Mouse (Mus musculus) embryonic facial prominence, embryonic 14.5 days (tissue): Measurements from ENCODE around the gene 3110082I17Rik. TPM values are rescaled to one million over a fixed set of nuclear protein-coding genes. Genes with fewer than 3 reads are reported as not detected.

Experiments used
- ATAC-seq: fragments of 200-750 bp; cut with Nextera tagmentation; 2 replicates; pipeline ENCODE4 v1.8.0; 2017; ENCODE audit warnings: low read depth, moderate number of reproducible peaks, moderate TSS enrichment
- DNase-seq: peaks from one replicate; pipeline ENCODE4 v3.0.0-alpha.2; 2015; ENCODE audit warnings: low spot score
- H3K27ac ChIP-seq: fragments of 300-500 bp; sonication (generic); replicated peaks from 2 replicates; pipeline ENCODE4 v1.5.1; 2014; ENCODE audit warnings: low read depth, mild to moderate bottlenecking, low read length, moderate library complexity
- H3K27me3 ChIP-seq: fragments of 300-500 bp; sonication (generic); replicated peaks from 2 replicates; pipeline ENCODE4 v1.6.1; 2014; ENCODE audit warnings: low read length; ENCODE audit not compliant: control insufficient read depth, insufficient read depth
- H3K36me3 ChIP-seq: fragments of 300-500 bp; sonication (generic); 2 replicates; pipeline ENCODE4 v1.6.1; 2014; ENCODE audit warnings: low read length, mixed read lengths; ENCODE audit not compliant: control insufficient read depth, insufficient read depth
- H3K4me1 ChIP-seq: fragments of 300-500 bp; sonication (generic); 2 replicates; pipeline ENCODE4 v1.6.1; 2014; ENCODE audit warnings: antibody characterized with exemption, low read length; ENCODE audit not compliant: control insufficient read depth, insufficient read depth
- H3K4me2 ChIP-seq: fragments of 300-500 bp; sonication (generic); 2 replicates; pipeline ENCODE4 v1.6.1; 2014; ENCODE audit warnings: low read depth, mild to moderate bottlenecking, low read length, moderate library complexity, mixed read lengths
- H3K4me3 ChIP-seq: fragments of 300-500 bp; sonication (generic); 2 replicates; pipeline ENCODE4 v1.5.1; 2014; ENCODE audit warnings: low read depth, mild to moderate bottlenecking, low read length
- H3K9ac ChIP-seq: fragments of 300-500 bp; sonication (generic); 2 replicates; pipeline ENCODE4 v1.6.1; 2014; ENCODE audit warnings: low read depth, mild to moderate bottlenecking, low read length, moderate library complexity, mixed read lengths
- H3K9me3 ChIP-seq: fragments of 300-500 bp; sonication (generic); 2 replicates; pipeline ENCODE4 v1.6.1; 2016; ENCODE audit warnings: low read length; ENCODE audit not compliant: control insufficient read depth
- WGBS: fragments of 180-500 bp; shearing (Covaris S2); extraction: QIAGEN DNeasy Blood & Tissue Kit; methylation state at CpG from one replicate; pipeline ENCODE4 v1.1.7; 2014; 5-methylcytosine and 5-hydroxymethylcytosine counted together
- polyA plus RNA-seq: library from polyadenylated mRNA; unstranded; fragments of >200 nt; fragmentation: Nextera tagmentation; extraction: Ambion mirVana; gene quantifications from 2 replicates; pipeline ENCODE4 v1.2.1, GENCODE M21; 2014

The 3110082I17Rik gene
- polyA plus RNA-seq, 1 experiment from 2014 or later: 24.7 TPM

DNA sequence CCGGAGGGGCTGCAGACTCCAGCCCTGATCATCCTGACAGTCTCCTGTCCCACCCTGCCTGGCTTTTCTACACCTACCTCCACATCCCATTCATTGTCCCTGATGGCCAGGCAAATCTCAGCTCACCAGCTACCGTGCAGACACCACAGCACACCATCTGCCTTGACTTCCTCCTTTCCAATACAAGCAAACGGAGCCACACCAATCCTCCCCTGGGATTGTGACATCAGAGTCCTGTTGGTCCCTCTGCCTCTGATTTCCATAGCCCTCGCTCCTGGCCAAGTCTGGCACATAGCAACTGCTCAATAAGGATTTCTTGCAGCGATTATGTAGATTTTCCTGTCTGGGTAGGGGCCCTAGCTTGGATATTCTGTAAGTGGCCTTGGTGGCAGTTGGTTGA, 109.2 kb downstream of the 3110082I17Rik start, which contains the start of gene Cox19:
Gene Cox19, minus strand, starts transcription at position 285 of the 400 bp plus-strand sequence.
- no peaks in the 10 kb centered on the region for H3K27me3 ChIP-seq
- no peaks in the 10 kb centered on the region for H3K36me3 ChIP-seq
- no peaks in the 10 kb centered on the region for H3K9me3 ChIP-seq
- peak within 1 kb of the TSS; percentile 35; the same call in 1 of the 2 replicates for H3K9ac ChIP-seq
- ATAC-seq: no peak; the same call in 1 of the 2 replicates
- H3K4me1 ChIP-seq: peaks cover 8% of the 10 kb centered on the region; the same call in 1 of the 2 replicates
- DNase-seq: peak; percentile 64
- no peak within 1 kb of the TSS for H3K4me3 ChIP-seq
- WGBS: 51% methylated on average over 5 of the region's 5 CpGs
- peak within 1 kb of the TSS; percentile 78 for H3K27ac ChIP-seq
- peak within 1 kb of the TSS; percentile 38 for H3K4me2 ChIP-seq

DNA sequence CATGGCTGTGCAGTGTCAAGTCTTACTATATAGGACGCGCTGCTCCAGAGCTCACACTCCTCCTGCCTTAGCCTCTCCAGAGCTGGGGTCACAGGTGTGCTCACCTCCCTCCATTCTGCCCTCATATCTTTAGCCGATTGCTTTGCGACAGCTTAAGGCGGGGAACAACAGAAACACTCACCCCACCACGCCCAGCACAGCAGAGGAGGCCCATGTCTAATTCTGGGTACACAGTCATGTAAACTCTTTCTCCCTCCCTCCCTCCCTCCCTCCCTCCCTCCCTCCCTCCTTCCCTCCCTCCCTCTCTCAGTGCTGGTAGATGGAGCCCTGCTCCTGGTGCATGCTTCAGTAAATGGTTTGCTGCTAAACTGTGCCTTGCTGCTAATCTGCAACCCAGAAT, 110.6 kb downstream of the 3110082I17Rik start:
- WGBS: 72% methylated on average over 6 of the region's 6 CpGs
- ATAC-seq (no peak), DNase-seq (no peak)
- H3K4me2 ChIP-seq: no peak overlapping the region
- no peaks in the 10 kb centered on the region for H3K9me3 ChIP-seq
- H3K4me1 ChIP-seq: peaks cover 8% of the 10 kb centered on the region; the same call in 1 of the 2 replicates
- peak overlapping the region; percentile 39; the same call in 1 of the 2 replicates for H3K27ac ChIP-seq
- H3K4me3 ChIP-seq: no peak overlapping the region
- no peaks in the 10 kb centered on the region for H3K27me3 ChIP-seq
- H3K9ac ChIP-seq: no peak overlapping the region
- H3K36me3 ChIP-seq: no peaks in the 10 kb centered on the region

DNA sequence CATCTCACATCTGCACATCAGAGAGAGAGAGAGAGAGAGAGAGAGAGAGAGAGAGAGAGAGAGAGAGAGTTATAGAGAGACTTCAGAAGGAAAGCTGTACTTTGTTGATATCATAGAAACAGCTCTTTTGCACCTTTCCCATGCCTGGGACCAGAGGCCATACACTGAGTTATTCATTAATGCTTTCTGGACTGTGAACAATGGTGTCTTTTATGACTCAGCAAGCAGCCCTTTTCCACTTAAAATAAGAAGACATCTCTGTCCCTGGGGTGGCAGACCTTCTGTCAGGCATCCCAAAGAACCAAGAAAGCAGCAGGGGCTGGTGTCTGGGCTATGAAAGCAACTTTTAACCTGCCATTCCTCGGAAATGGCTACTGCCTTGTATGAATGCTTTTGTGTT, 113.1 kb downstream of the 3110082I17Rik start:
- peaks cover 17% of the 10 kb centered on the region for H3K4me1 ChIP-seq
- no peak overlapping the region for H3K4me2 ChIP-seq
- no peak overlapping the region for H3K4me3 ChIP-seq
- DNase-seq (no peak), ATAC-seq (no peak)
- H3K36me3 ChIP-seq: peaks cover 8% of the 10 kb centered on the region
- 47% methylated on average over 1 of the region's 1 CpGs for WGBS
- H3K27me3 ChIP-seq: no peaks in the 10 kb centered on the region
- no peaks in the 10 kb centered on the region for H3K9me3 ChIP-seq
- H3K27ac ChIP-seq: no peak overlapping the region
- H3K9ac ChIP-seq: no peak overlapping the region

DNA sequence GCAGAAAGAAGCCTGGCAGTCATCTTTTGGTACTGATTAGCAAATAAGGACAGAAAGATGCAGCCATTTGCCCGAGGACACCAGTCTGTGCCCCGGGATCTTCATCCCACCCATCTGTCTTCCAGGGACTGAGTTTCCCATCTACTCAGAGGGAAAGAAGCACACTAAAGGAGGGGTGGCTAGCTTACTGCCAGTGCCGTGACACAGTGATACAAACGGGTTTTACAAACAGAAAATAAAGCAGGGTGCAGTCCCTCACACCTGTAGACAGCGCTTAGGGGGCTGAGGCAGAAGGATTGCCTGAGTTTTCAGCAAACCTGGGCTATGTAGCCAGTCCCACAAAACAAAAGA, 115.0 kb downstream of the 3110082I17Rik start:
- Histone ChIP-seq H3K27ac (peak overlapping the region; percentile 77; the same call in 1 of the 2 replicates), H3K27me3 (no peaks in the 10 kb centered on the region), H3K36me3 (peaks cover 26% of the 10 kb centered on the region), H3K9me3 (no peaks in the 10 kb centered on the region), H3K4me3 (peak overlapping the region; percentile 90), H3K9ac (peak overlapping the region; percentile 41; the same call in 1 of the 2 replicates), H3K4me1 (peaks cover 9% of the 10 kb centered on the region), H3K4me2 (peak overlapping the region; percentile 94)
- 12% methylated on average over 5 of the region's 5 CpGs for WGBS
- no peak for DNase-seq
- ATAC-seq: peak; percentile 10

DNA sequence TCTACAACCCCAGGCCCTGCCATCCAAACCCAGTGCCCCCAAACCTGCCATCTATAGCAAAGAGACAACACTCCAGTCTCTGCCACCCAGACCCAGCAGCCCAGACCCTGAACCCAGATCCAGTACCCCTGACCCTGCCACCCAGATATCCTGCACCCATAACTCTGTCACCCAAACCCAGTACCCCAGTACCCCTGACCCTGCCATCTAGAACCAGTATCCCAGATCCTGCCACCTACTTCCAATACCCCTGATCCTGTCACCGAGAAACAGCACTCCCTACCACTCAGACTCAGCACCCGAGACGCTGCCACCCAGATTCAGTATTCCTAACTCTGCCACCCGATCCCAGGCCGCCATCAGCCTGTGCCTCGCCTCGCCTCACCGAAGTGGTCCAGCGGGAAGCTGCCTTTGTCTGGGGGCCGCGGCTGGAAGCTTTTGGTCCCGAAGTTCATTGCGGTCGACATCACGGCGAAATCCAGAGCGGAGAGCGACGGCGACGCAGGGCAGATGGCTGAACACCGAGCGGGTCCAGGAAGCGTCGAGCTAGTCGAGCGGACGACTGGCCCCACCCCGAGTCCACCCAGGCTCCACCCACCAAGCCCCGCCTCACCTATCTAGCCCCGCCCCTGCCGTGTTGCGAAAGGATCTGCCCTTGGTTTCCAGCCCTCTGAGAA, 115.5 kb downstream of the 3110082I17Rik start:
- no peaks in the 10 kb centered on the region for H3K27me3 ChIP-seq
- 0% methylated on average over 33 of the region's 33 CpGs for WGBS

DNA sequence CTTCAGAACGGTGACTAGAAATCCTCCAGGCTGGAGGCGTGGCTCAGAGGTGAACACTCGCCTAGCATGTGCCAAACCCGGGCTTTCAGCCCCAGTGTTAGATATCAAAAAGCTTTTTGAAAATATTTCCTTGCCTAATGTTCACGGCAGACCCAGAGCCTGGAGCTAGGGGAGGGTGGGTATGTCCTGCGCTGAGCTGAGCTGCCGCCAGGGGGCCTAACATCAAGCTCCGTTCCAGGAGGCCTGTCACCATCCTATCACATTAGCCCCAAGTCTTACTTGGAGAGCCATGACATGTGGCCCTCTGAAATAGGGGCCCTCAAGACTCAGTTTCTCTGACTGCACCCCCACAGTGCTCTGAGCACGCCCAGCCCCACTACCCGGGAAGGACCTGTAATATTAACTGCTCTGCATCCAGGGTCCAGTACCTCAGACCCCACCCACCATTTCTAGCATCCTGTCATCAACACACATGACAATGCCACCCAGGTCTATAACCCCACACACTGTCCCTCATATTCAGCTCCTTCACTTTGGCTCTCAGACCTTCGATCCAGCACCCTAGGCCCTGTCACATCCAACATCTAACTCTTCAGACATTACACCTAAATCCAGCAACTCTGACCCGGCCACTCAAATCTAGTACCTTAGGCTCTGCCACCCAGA, 116.2 kb downstream of the 3110082I17Rik start:
- Histone ChIP-seq H3K4me1 (peaks cover 9% of the 10 kb centered on the region), H3K27me3 (no peaks in the 10 kb centered on the region), H3K36me3 (peaks cover 38% of the 10 kb centered on the region), H3K4me3 (peak overlapping the region; percentile 90), H3K4me2 (peak overlapping the region; percentile 94), H3K9ac (peak overlapping the region; percentile 91), H3K9me3 (no peaks in the 10 kb centered on the region), H3K27ac (peak overlapping the region; percentile 77)
- 5% methylated on average over 12 of the region's 12 CpGs for WGBS
- DNase-seq (peak; percentile 85), ATAC-seq (peak; percentile 81)

More for the DNA sequence above, 115.5 kb downstream of the 3110082I17Rik start:
- Histone ChIP-seq H3K36me3 (peaks cover 32% of the 10 kb centered on the region), H3K9me3 (no peaks in the 10 kb centered on the region), H3K27ac (peak overlapping the region; percentile 77), H3K4me3 (peak overlapping the region; percentile 90), H3K4me1 (peaks cover 9% of the 10 kb centered on the region), H3K4me2 (peak overlapping the region; percentile 94), H3K9ac (peak overlapping the region; percentile 91)
- peak; percentile 93 for ATAC-seq
- DNase-seq: peak; percentile 96

DNA sequence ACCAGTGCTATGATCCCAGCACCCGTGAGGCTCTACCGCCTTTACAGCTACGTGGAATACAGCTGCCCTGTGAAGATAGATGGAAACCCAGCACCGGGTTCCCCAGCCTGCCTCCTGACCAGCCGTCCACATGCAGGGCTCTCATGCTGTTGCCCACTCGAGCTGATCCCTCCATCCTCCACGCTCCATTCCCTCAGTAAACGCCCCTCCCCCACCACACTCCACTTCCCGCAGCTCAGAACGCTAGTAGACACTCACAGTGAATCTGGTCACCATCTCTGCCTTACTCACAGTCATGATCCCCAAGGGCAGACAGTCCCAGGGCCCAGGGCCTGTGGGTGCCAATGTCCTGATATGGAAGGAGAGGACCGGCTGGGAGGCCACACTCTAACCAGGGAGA, 121.4 kb downstream of the 3110082I17Rik start:
- Histone ChIP-seq H3K27ac (no peak overlapping the region), H3K4me1 (peaks cover 4% of the 10 kb centered on the region), H3K4me2 (no peak overlapping the region), H3K27me3 (no peaks in the 10 kb centered on the region), H3K9ac (no peak overlapping the region), H3K9me3 (no peaks in the 10 kb centered on the region), H3K4me3 (no peak overlapping the region), H3K36me3 (peaks cover 68% of the 10 kb centered on the region)
- 73% methylated on average over 11 of the region's 11 CpGs for WGBS
- ATAC-seq (no peak), DNase-seq (no peak)

DNA sequence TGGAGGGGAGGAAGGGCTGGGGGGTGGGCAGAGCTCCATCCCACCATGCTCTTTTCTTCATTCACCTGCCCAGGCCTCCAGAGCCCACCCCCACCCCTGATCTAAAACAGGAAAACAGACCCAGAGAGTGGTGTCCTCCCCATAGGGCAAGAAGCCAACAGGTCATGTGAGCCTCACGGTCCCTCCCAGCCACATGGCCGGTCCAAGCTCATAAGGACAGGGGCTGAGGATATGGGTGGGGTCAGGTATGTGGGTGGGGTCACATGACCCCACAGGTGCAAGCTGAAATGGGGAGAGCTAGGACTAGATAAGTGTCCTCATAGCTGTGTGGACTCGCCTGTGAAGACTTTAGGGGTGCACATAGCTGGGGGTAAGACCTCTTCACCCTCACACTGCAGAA, 121.9 kb downstream of the 3110082I17Rik start:
- DNase-seq: no peak
- Histone ChIP-seq H3K36me3 (peaks cover 68% of the 10 kb centered on the region), H3K27ac (no peak overlapping the region), H3K4me2 (no peak overlapping the region), H3K9me3 (no peaks in the 10 kb centered on the region), H3K4me3 (no peak overlapping the region), H3K9ac (no peak overlapping the region), H3K27me3 (no peaks in the 10 kb centered on the region), H3K4me1 (no peaks in the 10 kb centered on the region)
- WGBS: 88% methylated on average over 3 of the region's 3 CpGs
- no peak for ATAC-seq
